ENCODE assay signal across 25 mouse cellular contexts in genomic region chr1:60821590-60821989, GRCm38 (mm10).
"Had no signal": no experiment of that assay in that cellular context is flagged by ENCODE, and none has a peak within 500 bp of the region (broad histone marks: within the 10 kb centered on the region; RNA-seq: fewer than 3 reads in every experiment).

No protein-coding gene starts in this region.

- H3K36me3 ChIP-seq: heart, embryonic 10.5 days; heart, embryonic 13.5 days; heart, embryonic 15.5 days; hindbrain, embryonic 13.5 days; hindbrain, embryonic 15.5 days; kidney, embryonic 15.5 days; limb, embryonic 13.5 days; limb, embryonic 15.5 days; liver, embryonic 13.5 days had no signal

- H3K4me3 ChIP-seq: heart, embryonic 10.5 days; heart, embryonic 13.5 days; heart, embryonic 15.5 days; hindbrain, embryonic 13.5 days; hindbrain, embryonic 15.5 days; kidney, embryonic 15.5 days; limb, embryonic 13.5 days; limb, embryonic 15.5 days; liver, embryonic 13.5 days had no signal

- H3K9me3 ChIP-seq: heart, embryonic 10.5 days; heart, embryonic 13.5 days; heart, embryonic 15.5 days; hindbrain, embryonic 13.5 days; hindbrain, embryonic 15.5 days; kidney, embryonic 15.5 days; limb, embryonic 13.5 days; limb, embryonic 15.5 days; liver, embryonic 13.5 days had no signal

- H3K27me3 ChIP-seq: heart, embryonic 13.5 days; heart, embryonic 15.5 days; hindbrain, embryonic 13.5 days; hindbrain, embryonic 15.5 days; kidney, embryonic 15.5 days; limb, embryonic 13.5 days; limb, embryonic 15.5 days; liver, embryonic 13.5 days had no signal

- ATAC-seq: hindbrain, postnatal 0 days; intestine, embryonic 16.5 days had no signal

- H3K27ac ChIP-seq: heart, embryonic 10.5 days; heart, embryonic 13.5 days; heart, embryonic 15.5 days; hindbrain, embryonic 13.5 days; hindbrain, embryonic 15.5 days; hindbrain, postnatal 0 days; kidney, embryonic 15.5 days; kidney, postnatal 0 days; limb, embryonic 13.5 days; limb, embryonic 15.5 days; liver, embryonic 13.5 days had no signal

- H3K4me1 ChIP-seq: hindbrain, embryonic 15.5 days; limb, embryonic 13.5 days had no signal

- H3K4me2 ChIP-seq: heart, embryonic 13.5 days; heart, embryonic 15.5 days; hindbrain, embryonic 13.5 days; hindbrain, embryonic 15.5 days; kidney, embryonic 15.5 days; limb, embryonic 13.5 days; limb, embryonic 15.5 days; liver, embryonic 13.5 days had no signal

- DNase-seq: gastrocnemius, postnatal 14 days; gastrocnemius, postnatal 36 days; heart, adult 18-20 months; heart, postnatal 14 days; heart, postnatal 36 days; kidney, adult 11 months; kidney, adult 2 months; kidney, adult 9 months; kidney, postnatal 14 days; kidney, postnatal 36 days; layer of hippocampus, adult 9-11 months; layer of hippocampus, postnatal 36 days; left cerebral cortex, postnatal 4 days; liver, embryonic 13.5 days had no signal

- H3K9ac ChIP-seq: heart, embryonic 13.5 days; heart, embryonic 15.5 days; hindbrain, embryonic 13.5 days; hindbrain, embryonic 15.5 days; kidney, embryonic 15.5 days; limb, embryonic 13.5 days; limb, embryonic 15.5 days; liver, embryonic 13.5 days had no signal
